Mouse (Mus musculus): ENCODE data around the gene Mesd.

Mesd gene

DNA sequence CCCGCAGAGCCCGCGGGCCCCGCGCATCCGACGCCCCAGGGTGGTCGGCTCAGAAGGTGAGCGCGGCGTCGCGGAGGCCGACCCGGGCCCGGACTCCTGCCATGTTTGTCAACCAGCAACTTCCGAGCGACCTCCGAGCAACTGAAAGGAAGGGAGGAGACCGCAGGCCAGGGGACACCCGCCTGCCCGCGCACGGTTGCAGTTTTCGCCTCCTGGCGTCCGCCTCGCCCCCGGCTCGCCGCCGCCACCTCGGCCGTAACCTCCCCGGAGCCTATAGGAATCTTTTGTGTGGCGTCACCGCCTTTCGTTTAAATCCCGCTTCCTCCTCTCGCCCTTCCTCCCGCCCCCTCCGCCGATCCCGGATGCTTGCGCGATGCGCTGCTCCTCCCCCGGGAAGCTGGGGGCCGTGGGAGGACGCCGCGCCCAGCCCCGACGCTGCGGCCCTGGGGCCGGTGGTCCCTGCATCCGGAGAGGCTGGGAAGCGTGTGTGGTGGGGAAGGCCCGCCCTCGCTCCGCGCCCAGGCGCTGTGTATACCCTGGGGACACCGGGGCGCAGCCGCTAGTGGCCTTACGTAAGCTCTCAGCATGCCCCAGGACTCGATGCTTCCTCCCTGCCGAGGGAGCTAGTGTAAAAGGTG is at the start of gene Mesd, which contains the start of gene Tlnrd1:
TSS of gene Mesd (plus strand) at position 446 of the 638 bp plus-strand sequence.
TSS of gene Tlnrd1 (minus strand) at position 285 of the 638 bp plus-strand sequence.
- peak; percentile 92 for DNase-seq (ENCODE audit: low spot score)

DNA sequence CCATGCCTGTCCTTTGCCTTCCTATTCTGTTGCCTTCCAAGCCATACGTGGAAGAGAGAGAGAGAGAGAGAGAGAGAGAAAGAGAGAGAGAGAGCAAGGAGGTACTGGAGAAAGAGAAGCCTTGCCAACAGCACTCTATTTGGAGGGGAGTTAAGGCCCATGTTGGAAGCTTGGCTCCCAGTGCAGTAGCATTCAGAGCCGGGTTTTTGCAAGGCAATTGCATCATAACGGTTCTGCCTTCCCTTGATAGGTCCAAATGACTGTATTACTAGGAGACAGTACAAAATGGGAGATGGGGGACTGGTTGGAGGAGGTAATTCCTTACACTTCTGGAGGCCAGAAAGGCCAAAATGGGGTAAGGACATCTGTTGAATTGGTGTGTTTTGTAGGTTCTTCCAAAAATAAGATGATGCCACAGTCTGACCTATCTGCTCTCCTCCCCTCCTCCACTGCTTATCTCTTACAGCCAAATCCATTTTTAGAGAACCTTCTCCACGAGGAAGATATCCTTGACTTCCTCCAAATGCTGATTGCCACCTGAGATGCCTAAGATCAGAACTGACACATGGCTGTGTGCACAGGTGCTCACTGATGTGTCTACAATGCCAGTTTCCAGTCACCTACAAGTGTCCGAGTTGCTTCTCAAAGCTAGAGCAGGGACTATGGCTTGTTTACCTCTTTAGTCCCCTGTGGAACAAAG is 45.6 kb upstream of the Mesd start:
- no peak for DNase-seq (ENCODE audit: low spot score)

DNA sequence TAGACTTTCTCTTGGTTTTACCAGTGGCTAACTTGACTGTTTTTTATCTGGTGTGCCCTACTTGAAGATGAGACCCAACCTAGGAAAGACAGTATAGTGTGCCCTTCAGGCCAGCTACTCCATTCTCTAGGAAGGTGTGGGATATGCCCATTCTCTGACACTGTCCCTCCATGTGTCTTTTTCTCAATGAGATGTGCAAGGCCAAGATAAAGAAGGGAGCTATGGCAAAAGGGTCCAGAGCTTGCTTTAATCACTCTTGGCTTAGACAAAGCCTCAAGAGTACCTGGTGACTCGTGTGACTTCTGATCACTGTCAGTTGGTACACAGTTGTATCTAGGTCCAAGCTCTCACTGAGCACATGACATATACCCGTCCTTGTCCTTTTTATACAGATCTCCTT is 44.2 kb upstream of the Mesd start:
- DNase-seq (ENCODE audit: low spot score), result no peak

DNA sequence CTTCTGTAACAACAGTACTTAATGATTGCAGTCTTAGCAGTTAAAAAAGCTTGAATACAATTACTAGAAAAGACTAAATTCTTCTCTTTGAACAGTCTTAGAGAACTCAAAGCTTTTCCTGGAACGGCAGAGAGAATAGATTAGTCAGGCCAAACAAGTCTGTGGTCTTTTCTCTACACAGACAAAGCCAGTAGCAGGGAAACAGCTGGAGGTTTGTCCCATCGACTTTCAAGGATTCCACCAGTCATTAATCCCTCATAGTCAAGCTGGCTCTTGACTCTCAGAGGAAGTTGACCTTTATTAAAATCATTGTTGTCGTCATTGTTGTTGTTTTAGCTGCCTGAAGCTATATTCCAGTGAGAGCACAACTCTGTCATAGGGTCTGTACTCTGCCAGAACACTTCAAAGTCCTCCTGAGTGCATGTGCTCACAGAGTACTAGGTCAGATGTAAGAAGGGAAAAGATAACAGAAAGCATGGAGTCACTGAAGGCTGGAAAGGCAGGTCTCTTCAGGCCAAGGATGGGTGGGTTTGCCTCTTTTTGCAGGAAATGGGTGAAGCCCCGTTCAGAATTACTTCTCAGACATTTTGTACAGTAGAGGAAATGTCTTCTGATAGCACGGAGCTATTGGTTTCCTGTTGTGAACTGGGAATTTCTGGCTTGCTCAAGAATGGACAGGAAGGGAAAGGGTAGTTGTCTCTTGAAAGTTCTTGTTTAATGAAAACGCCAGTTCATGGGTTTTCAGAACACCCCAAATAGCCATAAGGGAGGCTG is 41.6 kb upstream of the Mesd start:
- no peak for DNase-seq (ENCODE audit: low spot score)

DNA sequence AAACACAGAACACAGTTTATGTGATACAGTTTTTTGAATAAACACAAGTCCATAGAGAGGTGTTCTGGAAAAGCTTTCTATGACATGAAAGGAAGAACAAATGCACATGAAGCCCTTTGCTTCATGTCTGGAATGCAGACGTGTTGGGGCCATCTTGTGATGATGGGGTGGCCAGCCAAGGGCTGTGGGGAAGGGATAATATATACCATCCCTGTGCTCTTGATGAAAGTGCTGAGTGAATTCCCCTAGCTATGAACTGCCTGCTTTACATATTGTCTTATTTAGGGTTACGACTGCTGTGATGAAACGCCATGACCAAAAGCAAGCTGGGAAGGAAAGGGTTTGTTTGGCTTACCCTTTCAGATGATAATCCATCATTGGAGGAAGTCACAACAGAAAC is 39.5 kb upstream of the Mesd start:
- no peak for DNase-seq (ENCODE audit: low spot score)

DNA sequence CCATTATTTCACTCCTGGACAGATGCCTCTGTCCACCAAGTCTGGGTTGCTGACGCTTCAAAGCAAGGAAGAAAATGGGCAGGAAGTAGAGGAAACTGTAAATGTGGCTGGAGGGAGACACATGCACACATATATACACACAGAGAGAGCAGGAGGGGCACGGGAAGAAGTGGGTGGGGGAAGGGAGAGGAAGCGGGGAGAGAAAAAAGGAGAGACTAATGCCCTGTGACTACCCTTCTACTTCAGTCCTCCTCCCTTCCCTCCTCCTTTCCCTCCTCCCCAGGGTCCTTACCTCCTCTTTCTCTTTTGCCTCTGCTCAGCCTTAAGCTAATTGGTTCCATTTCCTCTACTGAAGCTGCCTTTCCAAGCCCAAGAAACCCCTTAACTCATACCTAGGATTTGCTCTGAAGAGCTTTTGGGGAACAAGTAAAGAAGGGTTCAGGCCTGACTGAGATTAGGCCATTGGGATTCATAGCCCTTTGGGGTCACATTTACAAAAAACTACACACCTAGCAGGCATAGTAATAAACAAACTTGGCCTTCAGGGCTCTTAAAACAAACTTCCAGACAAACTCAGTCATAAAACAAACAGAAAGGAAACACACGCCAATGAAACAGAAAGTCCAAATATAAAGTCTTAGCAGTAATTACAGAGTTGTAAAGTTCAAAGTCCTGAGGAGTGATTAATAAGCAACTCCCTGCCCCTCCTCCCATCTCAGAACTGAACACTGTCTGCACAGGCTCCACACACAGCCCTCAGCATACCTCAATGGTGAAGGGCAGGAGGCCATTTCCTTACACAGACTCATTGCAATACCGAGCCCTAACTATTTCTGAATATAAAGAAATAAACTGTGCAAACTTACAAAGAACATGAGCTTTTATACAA is 36.8 kb upstream of the Mesd start:
- DNase-seq (ENCODE audit: low spot score), result peak; percentile 28

DNA sequence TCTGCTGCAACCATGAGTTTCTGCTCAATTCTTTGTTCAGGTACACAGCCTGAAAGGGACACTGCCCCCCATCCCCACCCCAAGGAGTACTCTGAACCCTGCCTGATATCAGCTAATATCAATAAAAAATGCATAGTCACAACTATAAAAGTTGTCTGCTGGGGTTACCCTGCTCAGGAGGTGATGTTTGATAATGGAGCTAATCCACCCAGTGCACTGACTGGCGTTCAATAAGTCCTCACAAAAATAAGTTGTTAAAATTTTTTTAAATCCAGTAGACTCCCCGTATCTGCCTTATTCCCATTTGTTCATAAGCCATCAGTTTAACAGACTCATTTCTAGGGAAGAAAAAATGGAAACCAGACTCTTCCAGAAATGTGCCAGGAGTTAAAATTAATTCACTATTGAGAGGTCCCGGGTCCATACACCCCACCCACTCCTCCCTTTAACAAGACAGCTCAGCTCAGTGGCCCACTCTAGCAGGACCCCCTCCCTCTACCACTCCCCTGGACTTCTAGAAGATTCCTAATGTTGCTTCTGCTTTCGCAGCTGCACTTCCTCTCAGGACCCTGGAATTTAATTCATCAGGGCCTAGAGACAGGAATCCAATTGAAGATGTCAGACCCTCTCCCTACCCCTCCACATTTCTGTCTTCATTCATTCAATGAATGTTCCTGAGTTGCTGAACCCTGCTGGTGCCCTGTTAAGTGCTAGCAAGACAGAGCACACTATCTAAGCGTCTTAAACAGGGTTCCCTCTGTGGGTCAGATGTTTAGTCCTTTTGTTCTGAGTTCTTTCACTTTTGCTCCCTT is 32.5 kb upstream of the Mesd start:
- DNase-seq (ENCODE audit: low spot score), result no peak

DNA sequence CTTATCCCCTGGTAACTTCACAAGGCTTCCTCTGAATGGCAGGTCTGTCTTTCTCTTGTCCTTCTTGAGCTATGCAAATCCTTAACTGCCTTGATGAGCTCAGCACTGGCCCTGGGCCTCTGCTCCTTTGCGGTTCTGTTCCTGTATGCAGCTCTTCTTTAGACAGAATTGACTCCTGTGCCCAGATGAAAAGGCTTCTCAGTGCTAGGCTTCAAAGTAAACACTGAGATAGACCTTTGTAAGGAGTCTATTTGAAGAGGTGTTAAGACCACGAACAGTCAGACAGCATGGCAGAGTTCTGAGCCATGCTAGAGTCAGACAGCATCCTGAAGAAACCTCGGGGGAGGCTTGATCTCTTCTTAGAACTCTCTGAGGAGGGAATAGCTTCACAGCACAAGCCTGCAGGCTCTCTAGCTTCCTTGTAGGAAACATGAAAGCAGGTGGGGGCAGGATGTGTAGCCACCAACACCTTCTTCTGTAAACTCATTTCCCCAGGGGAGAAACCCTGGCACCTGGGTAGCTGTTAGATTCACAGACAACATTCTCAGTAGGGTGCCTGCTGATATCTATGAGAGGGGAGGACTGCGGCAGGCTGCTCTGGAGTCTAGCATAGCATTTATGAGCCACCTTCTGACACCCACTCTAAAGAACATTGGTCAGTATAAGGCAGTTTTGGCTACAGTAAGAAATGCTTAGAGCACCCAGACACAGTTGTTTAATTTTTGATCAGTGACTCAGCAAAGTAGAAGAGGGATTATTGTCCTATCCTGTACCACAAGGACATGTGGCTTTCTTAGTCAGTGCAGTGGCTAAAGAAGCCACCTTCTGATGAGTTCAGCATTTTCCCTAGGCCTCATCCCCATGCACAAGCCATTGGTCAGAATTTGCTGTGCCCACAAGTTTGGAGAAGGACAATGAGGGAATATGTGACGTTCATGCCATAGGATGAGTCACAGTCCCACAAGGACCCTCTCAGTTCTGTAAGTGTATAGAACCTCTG is 31.6 kb upstream of the Mesd start:
- no peak for DNase-seq (ENCODE audit: low spot score)

DNA sequence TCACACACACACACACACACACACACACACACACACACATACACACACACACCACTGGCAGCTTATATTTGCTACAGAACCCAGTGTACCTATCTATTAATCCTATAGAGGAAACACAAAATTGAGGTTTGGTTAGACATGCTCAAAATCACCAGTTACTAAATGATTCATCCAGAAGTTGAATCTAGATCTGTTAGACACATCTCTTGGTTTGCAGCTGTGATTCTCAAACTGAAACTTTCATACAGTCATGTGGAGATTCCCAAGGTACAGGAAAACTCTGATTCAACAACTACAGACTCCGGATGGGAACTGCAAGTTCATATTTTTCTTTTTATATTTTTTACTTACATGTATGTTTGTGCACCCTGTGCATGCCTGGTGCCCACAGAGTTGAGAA is 29.1 kb upstream of the Mesd start:
- no peak for DNase-seq (ENCODE audit: low spot score)

DNA sequence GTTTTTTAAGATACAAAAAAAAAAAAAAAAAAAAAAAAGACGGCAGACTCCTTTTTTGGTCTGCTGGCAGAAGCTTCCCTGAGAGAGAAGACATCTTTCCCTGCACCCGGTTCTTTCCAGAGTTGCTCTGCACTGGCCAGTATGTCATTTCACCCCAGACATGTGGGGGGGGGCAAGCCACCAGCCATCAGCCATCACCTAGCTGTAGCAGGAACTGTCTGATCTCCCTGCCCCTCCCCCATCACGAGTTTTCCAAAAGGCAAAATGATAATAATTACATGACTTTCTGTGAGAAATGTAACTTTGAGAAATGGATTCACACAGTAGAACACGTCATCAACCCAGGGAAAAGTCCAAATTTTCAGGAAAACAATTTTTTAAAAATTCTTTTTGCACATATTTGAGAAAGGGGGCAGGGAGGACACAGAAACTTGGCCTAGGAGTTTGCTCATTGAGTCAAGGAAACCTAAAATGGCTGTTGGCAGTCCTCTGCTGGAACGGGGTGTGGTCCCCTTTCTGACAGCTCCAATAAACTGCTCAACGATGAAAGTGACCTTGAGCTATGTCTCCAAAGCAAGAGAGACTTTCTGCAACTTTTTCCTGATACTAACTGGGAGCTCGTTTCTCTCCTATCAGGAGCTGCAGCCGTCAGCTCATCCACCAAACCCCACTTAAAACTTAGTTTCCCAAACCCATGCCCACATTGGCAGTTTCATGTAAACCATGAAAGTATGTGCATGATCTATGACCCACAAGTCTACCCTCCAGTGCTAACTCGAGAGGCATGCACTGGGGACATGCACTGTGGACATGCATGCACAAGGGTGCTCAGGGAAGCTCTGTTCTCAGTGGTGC is 27.7 kb upstream of the Mesd start:
- DNase-seq (ENCODE audit: low spot score), result no peak

DNA sequence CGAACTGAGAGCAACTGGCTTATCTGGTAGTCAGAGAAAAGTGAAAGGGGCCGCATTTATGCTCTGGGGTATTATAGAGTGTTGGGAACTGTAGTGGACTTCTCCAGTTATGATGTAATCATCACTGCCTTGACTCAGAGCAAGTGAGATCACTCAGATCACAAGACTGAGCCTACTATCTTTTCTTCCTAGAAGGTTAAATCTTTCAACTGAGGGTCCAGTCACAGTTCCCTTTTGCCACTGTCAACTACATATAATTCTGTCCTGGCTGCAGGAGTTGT is 27.1 kb upstream of the Mesd start:
- DNase-seq (ENCODE audit: low spot score), result no peak

DNA sequence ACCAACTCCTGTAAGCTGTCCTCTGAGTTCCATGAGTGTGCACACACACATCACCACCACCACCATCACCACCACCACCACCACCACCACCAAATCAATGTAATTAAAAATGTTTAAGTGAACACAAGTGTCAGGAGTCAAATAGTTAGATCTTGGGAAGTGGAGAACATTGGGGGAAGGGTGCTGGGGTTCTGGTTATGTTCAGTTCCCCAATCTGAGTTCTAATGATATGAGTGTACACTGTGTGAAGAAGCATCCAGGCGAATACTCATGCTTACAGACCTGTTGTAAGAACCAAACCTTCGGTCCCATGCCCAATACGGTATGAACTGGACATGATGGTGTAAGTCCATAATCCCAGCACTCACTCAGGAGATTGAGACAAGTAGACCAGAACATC is 26.3 kb upstream of the Mesd start:
- DNase-seq (ENCODE audit: low spot score), result no peak

DNA sequence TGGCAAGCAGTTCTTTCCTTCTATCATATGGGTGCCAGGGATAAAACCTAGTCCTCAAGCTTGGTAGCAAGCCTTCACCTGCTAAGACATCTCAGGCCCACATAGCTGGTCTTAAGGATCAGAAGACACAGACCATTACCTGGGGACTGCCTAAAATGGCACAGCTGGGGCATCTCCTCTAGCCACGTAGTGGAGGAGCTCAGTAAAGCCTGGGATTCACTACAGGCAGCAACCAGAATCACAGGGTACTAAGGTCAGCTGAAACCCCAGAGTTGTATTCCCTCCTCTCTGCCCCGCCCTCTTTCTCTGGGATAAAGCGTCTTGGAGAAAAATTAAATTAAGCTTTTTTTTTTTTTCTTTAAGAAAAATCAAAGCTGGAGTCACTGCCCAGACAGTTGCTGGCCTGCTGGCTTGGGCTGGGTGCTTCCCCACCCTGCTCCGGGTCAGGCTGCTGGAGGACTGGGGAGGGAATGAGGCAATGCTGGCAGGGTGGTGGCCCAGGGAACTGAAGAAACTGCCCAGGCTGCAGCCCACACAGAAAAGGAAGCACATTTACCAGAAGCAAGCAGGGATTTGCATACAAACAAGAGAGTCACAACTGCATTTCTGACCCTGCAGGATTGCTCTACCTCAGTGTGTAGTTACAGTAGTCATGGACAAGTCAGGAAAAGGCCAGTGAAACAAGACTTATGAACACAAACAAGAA is 24.7 kb upstream of the Mesd start:
- no peak for DNase-seq (ENCODE audit: low spot score)

DNA sequence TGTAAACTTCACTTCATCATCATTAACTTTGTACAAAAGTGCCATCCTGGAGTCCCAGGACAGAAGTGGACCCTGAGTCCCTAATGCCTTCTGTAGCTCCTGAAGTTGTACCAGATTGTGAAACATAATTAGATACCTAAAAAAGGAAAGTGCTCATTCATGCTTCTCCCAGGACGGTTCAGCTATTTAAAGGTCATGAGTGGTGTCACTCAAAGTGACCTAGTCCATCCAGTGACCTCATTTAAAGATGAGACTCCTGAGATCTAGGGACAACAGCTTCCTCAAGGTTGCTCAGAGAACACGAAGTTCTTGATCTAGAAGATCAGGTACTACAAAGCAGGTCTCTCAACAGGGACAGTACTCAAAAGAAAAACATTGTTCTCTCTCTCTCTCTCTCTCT is 20.7 kb upstream of the Mesd start:
- no peak for DNase-seq (ENCODE audit: low spot score)

DNA sequence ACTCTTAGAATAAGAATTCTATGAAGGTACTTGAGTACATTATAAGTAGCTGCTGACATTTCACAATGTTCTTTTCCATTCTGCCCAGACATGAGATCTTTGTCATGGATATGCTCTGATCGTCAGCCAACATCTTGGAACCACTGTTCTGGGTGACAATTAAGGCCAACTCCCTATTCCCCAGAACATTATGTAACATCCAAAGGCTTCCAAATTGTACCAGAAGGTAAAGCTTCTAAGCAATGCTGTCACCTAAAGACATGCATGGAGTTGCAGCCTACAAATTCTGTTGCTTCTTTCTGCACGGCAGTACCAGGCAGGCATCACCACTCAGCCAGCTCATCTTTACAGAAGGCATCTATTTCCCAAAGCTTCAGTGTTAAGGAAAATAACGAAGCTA is 16.1 kb upstream of the Mesd start:
- DNase-seq (ENCODE audit: low spot score), result no peak

DNA sequence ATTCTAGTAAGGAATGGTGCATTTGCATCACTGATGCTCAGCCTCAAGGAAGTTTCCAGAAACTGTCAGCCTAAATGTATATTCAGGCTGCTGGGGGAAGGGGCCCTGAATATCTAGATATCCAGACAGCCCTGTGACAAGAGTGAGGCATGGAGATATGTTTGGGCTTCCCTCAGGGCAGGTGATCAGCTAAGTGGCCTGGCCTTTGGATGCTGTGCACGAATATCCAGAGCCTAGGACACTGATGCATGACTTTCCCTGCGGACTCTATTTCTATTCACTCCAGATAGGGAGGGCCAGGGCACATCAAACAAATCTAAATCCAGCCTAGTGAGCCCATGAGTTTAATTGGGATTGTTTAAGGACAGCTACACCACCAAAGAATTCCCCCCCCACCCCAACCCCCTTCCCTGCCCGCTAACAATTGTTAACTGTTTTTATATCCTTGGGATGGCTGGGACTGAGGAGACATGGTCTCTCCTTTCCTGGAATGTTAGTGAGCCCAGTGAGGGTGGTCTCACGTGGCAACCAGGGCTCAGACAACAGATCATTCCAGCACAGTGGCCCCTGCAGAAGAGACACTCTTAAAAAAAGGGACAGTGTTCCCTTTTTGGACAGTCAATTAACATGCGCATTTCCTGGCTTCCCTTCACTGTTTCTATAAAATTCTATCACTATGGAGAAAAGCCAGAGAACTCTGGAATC is 14.3 kb upstream of the Mesd start:
- DNase-seq (ENCODE audit: low spot score), result no peak

DNA sequence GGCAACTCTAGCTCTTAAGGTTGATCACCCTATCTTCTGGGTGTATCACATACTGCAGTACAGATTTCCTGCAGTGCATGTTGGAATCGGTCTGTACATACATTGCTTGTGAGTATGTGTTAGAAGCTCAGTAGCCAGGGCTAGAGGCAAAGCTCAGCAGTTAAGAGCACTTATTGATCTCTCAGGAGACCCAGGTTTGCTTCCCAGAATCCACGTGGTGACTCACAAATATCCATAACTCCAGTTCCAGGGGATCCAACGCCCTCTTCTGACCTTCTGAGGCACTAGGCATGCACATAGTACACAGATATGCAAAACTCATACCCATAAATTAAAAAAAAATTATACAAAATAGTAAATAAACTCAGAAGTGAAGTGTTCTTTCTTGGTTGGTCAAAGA is 7.2 kb upstream of the Mesd start:
- no peak for DNase-seq (ENCODE audit: low spot score)
